25 mouse cellular contexts compared by ENCODE assay signal in the genomic region with DNA sequence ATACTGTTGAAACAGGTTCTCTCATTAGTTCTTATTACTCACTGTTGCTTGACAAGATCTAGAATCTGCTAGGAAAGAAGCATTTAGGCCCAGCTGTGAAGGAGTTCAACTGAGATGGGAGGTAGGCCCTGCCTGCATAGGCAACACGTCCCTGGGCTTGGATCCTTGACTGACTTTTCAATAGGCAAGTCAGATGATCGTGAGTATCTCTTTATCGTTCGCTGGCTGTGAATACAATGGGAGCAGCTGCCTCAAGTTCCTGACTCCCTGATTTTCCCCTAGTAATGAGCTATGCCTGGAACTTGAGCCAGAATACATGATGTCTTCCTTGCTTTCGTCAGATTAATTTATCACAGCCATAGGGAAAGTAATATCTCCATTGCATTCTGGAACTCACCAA.
DNase-seq lines count a peak whose midpoint lies in the region; TF ChIP-seq lines count a peak whose summit lies in the region.
"Had no signal": no experiment of that assay in that cellular context is flagged by ENCODE, and none has a peak within 500 bp of the region (broad histone marks: within the 10 kb centered on the region; RNA-seq: fewer than 3 reads in every experiment).

No protein-coding gene starts in this region.

- 42% methylated on average over 5 of the region's 5 CpGs for WGBS in heart, adult 2 months

- H3K79me2 ChIP-seq in heart, adult 2 months (replicated peaks; ENCODE audit: control insufficient read depth, insufficient read depth, low read length), result no peaks in the 10 kb centered on the region

- intact Hi-C loops in heart, adult 2 months (cut with DNase I), result no loop called here
- intact Hi-C loops in heart, postnatal 10 days (cut with DNase I), result no loop called here

- peak in 1 of 2 experiments; percentile 13 for DNase-seq in heart, adult 2 months
- DNase-seq in heart, postnatal 10 days, result no peak
- peak; percentile 20 to 24 for DNase-seq in layer of hippocampus, postnatal 14 days (ENCODE audit: low spot score in 2 of 2)
- DNase-seq in layer of hippocampus, adult 8-10 months (ENCODE audit: low spot score in 2 of 2), result no peak
- DNase-seq in brain, adult 2 months (ENCODE audit: low read depth, low spot score), result peak; percentile 32
- no peak for DNase-seq in gastrocnemius, postnatal 25 days
- DNase-seq in ovary, postnatal 10 days (ENCODE audit: low spot score), result no peak
- DNase-seq: adrenal gland, adult 2 months; adrenal gland, postnatal 14 days; B cell, adult 2 months; cerebellum, adult 18-20 months; cerebellum, adult 9-10 months; cerebellum, postnatal 14 days; forebrain, postnatal 0 days; gastrocnemius, adult 2 months; gastrocnemius, postnatal 14 days; heart, postnatal 36 days had no signal

- no peak for TF ChIP-seq CTCF in heart, adult 2 months (IDR thresholded peaks at IDR 0.05)

- no peaks in the 10 kb centered on the region for H3K27me3 ChIP-seq in heart, adult 2 months (ENCODE audit: control insufficient read depth, insufficient read depth, low read length)
- H3K27me3 ChIP-seq: CH12.LX; embryonic facial prominence, embryonic 12.5 days; embryonic facial prominence, embryonic 15.5 days; heart, embryonic 13.5 days; hindbrain, embryonic 13.5 days; intestine, embryonic 15.5 days had no signal

- TF ChIP-seq POLR2A in heart, adult 2 months (IDR thresholded peaks at IDR 0.05; ENCODE audit: insufficient read depth, low read depth, low read length), result no peak

- H3K27ac ChIP-seq in heart, adult 2 months, result peak overlapping the region; percentile 57
- H3K27ac ChIP-seq: embryonic facial prominence, embryonic 12.5 days; embryonic facial prominence, embryonic 15.5 days; gastrocnemius, adult 2 months; heart, embryonic 13.5 days; hindbrain, embryonic 10.5 days; hindbrain, embryonic 13.5 days; intestine, embryonic 15.5 days had no signal

- 0 out of 2 replicates have a peak, but pooled peaks have one; percentile 31 for TF ChIP-seq EP300 in heart, adult 2 months (IDR thresholded peaks at IDR 0.05; ENCODE audit: insufficient read depth, low read depth, low read length)

- peaks cover 6% of the 10 kb centered on the region for H3K4me1 ChIP-seq in heart, adult 2 months (ENCODE audit: control insufficient read depth, insufficient read depth, low read length)
- H3K4me1 ChIP-seq: embryonic facial prominence, embryonic 12.5 days; embryonic facial prominence, embryonic 15.5 days; heart, embryonic 13.5 days; hindbrain, embryonic 10.5 days; hindbrain, embryonic 13.5 days; intestine, embryonic 15.5 days had no signal

- no peak overlapping the region for H3K4me3 ChIP-seq in heart, adult 2 months
- H3K4me3 ChIP-seq: embryonic facial prominence, embryonic 12.5 days; embryonic facial prominence, embryonic 15.5 days; gastrocnemius, adult 2 months; heart, embryonic 13.5 days; hindbrain, embryonic 10.5 days; hindbrain, embryonic 13.5 days; intestine, embryonic 15.5 days had no signal

- no peaks in the 10 kb centered on the region; the same call in 1 of the 2 replicates for H3K36me3 ChIP-seq in heart, adult 2 months (ENCODE audit: control insufficient read depth, insufficient read depth, low read length)
- H3K36me3 ChIP-seq: embryonic facial prominence, embryonic 12.5 days; embryonic facial prominence, embryonic 15.5 days; G1E; heart, embryonic 13.5 days; hindbrain, embryonic 10.5 days; hindbrain, embryonic 13.5 days; intestine, embryonic 15.5 days had no signal

- no peak overlapping the region for H3K9ac ChIP-seq in heart, adult 2 months (ENCODE audit: low read depth, low read length)
- H3K9ac ChIP-seq: embryonic facial prominence, embryonic 12.5 days; embryonic facial prominence, embryonic 15.5 days; forebrain, postnatal 0 days; heart, embryonic 13.5 days; hindbrain, embryonic 13.5 days; intestine, embryonic 15.5 days had no signal

Comparison
In these comparisons a context has a peak if more than half of its experiments do, and no peak if none do; other contexts are left out.
1. DNase-seq: peak in layer of hippocampus, postnatal 14 days (2 of 2) and brain, adult 2 months (single experiment); none in heart, postnatal 10 days (0 of 2), layer of hippocampus, adult 8-10 months (0 of 2), gastrocnemius, postnatal 25 days (single experiment) and ovary, postnatal 10 days (single experiment).